Mouse (Mus musculus): ENCODE data around the gene Etnk2. TPM values are rescaled to one million over a fixed set of nuclear protein-coding genes. Genes with fewer than 3 reads are reported as not detected.

Gene Etnk2
- polyA plus RNA-seq, 1 experiment = not detected

DNA sequence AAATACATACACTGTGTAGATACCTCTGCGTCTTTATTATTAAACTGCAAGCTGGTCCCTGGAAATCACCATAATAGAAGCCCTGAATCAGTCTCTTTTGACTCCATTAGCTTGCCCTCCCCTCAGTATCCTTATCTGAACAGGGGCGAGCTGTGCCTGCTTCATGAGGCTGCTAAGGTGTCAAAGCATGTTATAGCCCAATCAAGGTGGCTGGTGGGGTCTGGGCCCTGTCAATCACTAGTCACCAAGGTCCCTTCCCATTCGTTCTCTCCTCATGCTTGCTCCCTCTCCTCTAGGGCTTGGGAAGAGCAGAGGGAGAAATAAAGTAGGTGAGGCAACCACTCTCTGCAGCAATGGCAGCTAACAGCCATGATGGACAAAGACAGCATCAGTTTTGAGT is 16.1 kb upstream of the Etnk2 start:
- WGBS = 91% methylated on average over 3 of the region's 3 CpGs
- Histone ChIP-seq H3K4me1 (ENCODE audit: control insufficient read depth, insufficient read depth, low read length) (no peaks in the 10 kb centered on the region), H3K4me3 (ENCODE audit: insufficient read depth, low read depth, low read length) (no peak overlapping the region), H3K27ac (ENCODE audit: insufficient read depth, low read depth, low read length) (no peak overlapping the region)
- TF ChIP-seq CTCF (IDR thresholded peaks at IDR 0.05; ENCODE audit: insufficient read depth, low read depth, low read length) (no peak), POLR2A (IDR thresholded peaks at IDR 0.05; ENCODE audit: insufficient read depth, low read depth, low read length) (no peak)

- 81% methylated on average over 11 of the region's 11 CpGs for WGBS
- H3K4me3 ChIP-seq (ENCODE audit: insufficient read depth, low read depth, low read length) = no peak overlapping the region
- TF ChIP-seq POLR2A (IDR thresholded peaks at IDR 0.05; ENCODE audit: insufficient read depth, low read depth, low read length) (no peak), CTCF (IDR thresholded peaks at IDR 0.05; ENCODE audit: insufficient read depth, low read depth, low read length) (no peak)
- H3K4me1 ChIP-seq (ENCODE audit: control insufficient read depth, insufficient read depth, low read length) = no peaks in the 10 kb centered on the region
- H3K27ac ChIP-seq (ENCODE audit: insufficient read depth, low read depth, low read length) = no peak overlapping the region
These were observed 15.5 kb upstream of the Etnk2 start for GRCm38 (mm10) chr1:133347693-133348520.

GRCm38 (mm10) chr1:133350210-133350609 is 13.2 kb upstream of the Etnk2 start, which contains the start of gene Ren1:
TSS of gene Ren1 (plus strand) at chr1:133350510.
- H3K4me3 ChIP-seq (ENCODE audit: insufficient read depth, low read depth, low read length) = no peak within 1 kb of the TSS
- no peaks in the 10 kb centered on the region for H3K4me1 ChIP-seq (ENCODE audit: control insufficient read depth, insufficient read depth, low read length)
- H3K27ac ChIP-seq (ENCODE audit: insufficient read depth, low read depth, low read length) = no peak within 1 kb of the TSS
- WGBS = 100% methylated on average over 1 of the region's 1 CpGs
- TF ChIP-seq POLR2A (IDR thresholded peaks at IDR 0.05; ENCODE audit: insufficient read depth, low read depth, low read length) = no peak
- TF ChIP-seq CTCF (IDR thresholded peaks at IDR 0.05; ENCODE audit: insufficient read depth, low read depth, low read length) = no peak

DNA sequence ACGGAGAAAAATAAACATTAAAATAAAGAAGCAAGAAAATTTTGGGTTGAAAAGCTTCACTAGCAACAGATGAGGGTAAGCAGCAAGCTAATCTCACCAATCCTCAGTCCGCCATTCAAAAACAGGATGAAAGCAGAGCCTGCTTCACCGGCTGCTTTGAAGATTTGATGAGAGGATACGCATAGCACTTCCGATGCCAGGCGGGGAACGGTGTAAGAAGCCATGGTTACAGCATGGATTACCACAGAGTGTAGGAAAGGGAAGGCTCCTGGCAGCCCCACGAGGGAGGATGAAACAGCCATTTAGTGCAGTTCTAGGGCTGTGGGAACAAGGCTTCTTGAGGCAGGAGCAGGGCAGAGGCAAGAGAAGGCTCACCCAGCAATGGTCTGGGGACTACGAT is 11.6 kb upstream of the Etnk2 start:
- H3K4me1 ChIP-seq (ENCODE audit: control insufficient read depth, insufficient read depth, low read length) = no peaks in the 10 kb centered on the region
- 54% methylated on average over 9 of the region's 9 CpGs for WGBS
- H3K4me3 ChIP-seq (ENCODE audit: insufficient read depth, low read depth, low read length) = no peak overlapping the region
- TF ChIP-seq POLR2A (IDR thresholded peaks at IDR 0.05; ENCODE audit: insufficient read depth, low read depth, low read length) = no peak
- TF ChIP-seq CTCF (IDR thresholded peaks at IDR 0.05; ENCODE audit: insufficient read depth, low read depth, low read length) = no peak
- H3K27ac ChIP-seq (ENCODE audit: insufficient read depth, low read depth, low read length) = no peak overlapping the region

GRCm38 (mm10) chr1:133353371-133353809 is 10.0 kb upstream of the Etnk2 start:
- 13% methylated on average over 12 of the region's 12 CpGs for WGBS
- no peak overlapping the region for H3K27ac ChIP-seq (ENCODE audit: insufficient read depth, low read depth, low read length)

GRCm38 (mm10) chr1:133355469-133355868 is 7.9 kb upstream of the Etnk2 start:
- Histone ChIP-seq H3K4me3 (ENCODE audit: insufficient read depth, low read depth, low read length) (no peak overlapping the region), H3K27ac (ENCODE audit: insufficient read depth, low read depth, low read length) (no peak overlapping the region), H3K4me1 (ENCODE audit: control insufficient read depth, insufficient read depth, low read length) (no peaks in the 10 kb centered on the region)
- TF ChIP-seq CTCF (IDR thresholded peaks at IDR 0.05; ENCODE audit: insufficient read depth, low read depth, low read length) (no peak), POLR2A (IDR thresholded peaks at IDR 0.05; ENCODE audit: insufficient read depth, low read depth, low read length) (no peak)
- WGBS = 74% methylated on average over 5 of the region's 5 CpGs

More at GRCm38 (mm10) chr1:133353371-133353809, 10.0 kb upstream of the Etnk2 start:
- peak; percentile 94 for TF ChIP-seq CTCF (IDR thresholded peaks at IDR 0.05; ENCODE audit: insufficient read depth, low read depth, low read length)
- no peak for TF ChIP-seq POLR2A (IDR thresholded peaks at IDR 0.05; ENCODE audit: insufficient read depth, low read depth, low read length)
- no peak overlapping the region for H3K4me3 ChIP-seq (ENCODE audit: insufficient read depth, low read depth, low read length)
- H3K4me1 ChIP-seq (ENCODE audit: control insufficient read depth, insufficient read depth, low read length) = no peaks in the 10 kb centered on the region

DNA sequence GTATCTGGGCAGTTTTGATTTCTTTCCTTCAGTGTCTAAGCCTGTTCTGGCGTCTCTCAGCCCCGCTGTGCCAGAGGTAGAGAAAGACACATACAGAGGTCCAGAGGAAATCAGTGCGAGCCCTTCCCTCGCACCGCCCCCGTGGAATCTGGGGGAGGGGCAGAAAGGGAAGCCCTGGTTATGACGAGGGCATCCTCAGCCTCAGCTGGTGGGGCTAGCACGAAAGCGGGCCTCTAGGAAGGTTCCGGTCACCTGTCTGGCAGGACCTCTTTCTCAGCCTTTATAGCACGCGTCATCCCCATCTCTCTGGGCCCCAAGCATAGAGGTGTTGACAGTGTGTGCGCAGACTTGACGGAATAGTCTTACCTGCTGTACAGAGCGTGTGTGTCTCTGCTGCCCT is 7.5 kb upstream of the Etnk2 start:
- no peak for TF ChIP-seq POLR2A (IDR thresholded peaks at IDR 0.05; ENCODE audit: insufficient read depth, low read depth, low read length)
- no peak for TF ChIP-seq CTCF (IDR thresholded peaks at IDR 0.05; ENCODE audit: insufficient read depth, low read depth, low read length)
- no peaks in the 10 kb centered on the region for H3K4me1 ChIP-seq (ENCODE audit: control insufficient read depth, insufficient read depth, low read length)
- H3K27ac ChIP-seq (ENCODE audit: insufficient read depth, low read depth, low read length) = no peak overlapping the region
- 68% methylated on average over 15 of the region's 15 CpGs for WGBS
- H3K4me3 ChIP-seq (ENCODE audit: insufficient read depth, low read depth, low read length) = no peak overlapping the region

- Histone ChIP-seq H3K4me1 (ENCODE audit: control insufficient read depth, insufficient read depth, low read length) (no peaks in the 10 kb centered on the region), H3K27ac (ENCODE audit: insufficient read depth, low read depth, low read length) (no peak overlapping the region), H3K4me3 (ENCODE audit: insufficient read depth, low read depth, low read length) (no peak overlapping the region)
- whole genome bisulfite sequencing = 73% methylated on average over 8 of the region's 8 CpGs
- TF ChIP-seq POLR2A (IDR thresholded peaks at IDR 0.05; ENCODE audit: insufficient read depth, low read depth, low read length) (no peak), CTCF (IDR thresholded peaks at IDR 0.05; ENCODE audit: insufficient read depth, low read depth, low read length) (no peak)
These were observed 7.0 kb upstream of the Etnk2 start for GRCm38 (mm10) chr1:133356330-133356729.

GRCm38 (mm10) chr1:133361006-133361405 is 2.4 kb upstream of the Etnk2 start:
- peaks cover 12% of the 10 kb centered on the region for H3K4me1 ChIP-seq (ENCODE audit: control insufficient read depth, insufficient read depth, low read length)
- no peak overlapping the region for H3K4me3 ChIP-seq (ENCODE audit: insufficient read depth, low read depth, low read length)
- H3K27ac ChIP-seq (ENCODE audit: insufficient read depth, low read depth, low read length) = no peak overlapping the region
- WGBS = 97% methylated on average over 6 of the region's 6 CpGs
- TF ChIP-seq CTCF (IDR thresholded peaks at IDR 0.05; ENCODE audit: insufficient read depth, low read depth, low read length) (no peak), POLR2A (IDR thresholded peaks at IDR 0.05; ENCODE audit: insufficient read depth, low read depth, low read length) (no peak)

Measured in olfactory bulb, adult 2 months (tissue).